Mouse (Mus musculus): ENCODE measurements around the gene Gpat3. TPM values are rescaled to one million over a fixed set of nuclear protein-coding genes. Genes with fewer than 3 reads are reported as not detected.

Gene Gpat3
- polyA plus RNA-seq, 1 experiment from 2014 or later, result 1.7 TPM

DNA sequence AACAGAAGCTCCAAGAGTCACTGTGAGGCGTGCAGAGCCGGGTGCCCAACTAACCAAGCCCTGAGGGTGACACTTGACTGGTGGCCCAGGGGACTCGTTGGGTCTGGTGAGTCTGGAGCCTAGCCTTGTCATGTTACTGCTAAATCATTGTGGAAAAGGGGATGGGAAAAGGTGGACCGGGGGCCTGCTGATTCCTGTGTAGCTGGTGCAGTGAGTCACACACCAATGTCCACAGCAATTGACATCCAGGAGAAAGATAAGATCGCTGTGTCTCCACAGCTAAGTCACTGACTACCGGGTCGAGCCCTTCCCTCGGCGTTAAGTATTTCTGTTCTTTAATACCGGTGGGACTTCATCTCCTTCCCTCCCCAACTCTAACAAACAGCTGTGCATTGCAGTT, 29.7 kb downstream of the Gpat3 start:
- WGBS, result 45% methylated on average over 10 of the region's 10 CpGs
- ATAC-seq (ENCODE audit: low FRiP score, low TSS enrichment), result 0 out of 2 replicates have a peak, but pooled peaks have one; percentile 49

DNA sequence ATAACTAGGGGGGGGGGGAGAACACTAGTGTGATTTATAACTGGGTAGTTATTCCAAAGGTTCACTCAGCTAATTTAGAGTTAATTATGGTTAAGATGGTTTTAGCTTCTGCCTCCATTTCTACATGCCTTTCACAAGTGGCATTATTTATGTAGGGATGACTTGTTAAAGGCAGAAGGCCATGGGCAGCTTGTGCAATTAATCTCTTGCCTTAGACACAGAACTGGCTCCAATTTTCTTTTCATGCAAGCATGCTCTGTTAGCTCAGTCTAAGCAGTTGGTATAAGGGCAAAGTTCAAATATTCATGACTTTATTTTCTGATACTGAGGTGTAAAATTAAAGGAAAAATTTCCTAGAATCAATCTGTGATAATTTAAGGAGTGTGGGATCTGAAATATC, 31.5 kb downstream of the Gpat3 start:
- no peak for ATAC-seq (ENCODE audit: low FRiP score, low TSS enrichment)
- peaks cover 7% of the 10 kb centered on the region; the same call in 1 of the 2 replicates for H3K4me1 ChIP-seq (ENCODE audit: insufficient read depth, low read length)
- no peak overlapping the region for H3K9ac ChIP-seq (replicated peaks; ENCODE audit: low read length)
- no peak overlapping the region for H3K4me2 ChIP-seq (replicated peaks; ENCODE audit: low read depth, low read length)
- H3K4me3 ChIP-seq (ENCODE audit: low read length), result no peak overlapping the region
- H3K27me3 ChIP-seq (ENCODE audit: insufficient read depth, low read length), result no peaks in the 10 kb centered on the region
- no peaks in the 10 kb centered on the region for H3K36me3 ChIP-seq (ENCODE audit: insufficient read depth, low read length)
- no peak overlapping the region for H3K27ac ChIP-seq (ENCODE audit: low read length)
- no peaks in the 10 kb centered on the region for H3K9me3 ChIP-seq (ENCODE audit: low read length)

More for the DNA sequence above, 29.7 kb downstream of the Gpat3 start:
- Histone ChIP-seq H3K4me1 (ENCODE audit: insufficient read depth, low read length) (peaks cover 7% of the 10 kb centered on the region; the same call in 1 of the 2 replicates), H3K27ac (ENCODE audit: low read length) (no peak overlapping the region), H3K36me3 (ENCODE audit: insufficient read depth, low read length) (no peaks in the 10 kb centered on the region), H3K27me3 (ENCODE audit: insufficient read depth, low read length) (no peaks in the 10 kb centered on the region), H3K4me2 (replicated peaks; ENCODE audit: low read depth, low read length) (no peak overlapping the region), H3K9me3 (ENCODE audit: low read length) (no peaks in the 10 kb centered on the region), H3K4me3 (ENCODE audit: low read length) (no peak overlapping the region), H3K9ac (replicated peaks; ENCODE audit: low read length) (no peak overlapping the region)

DNA sequence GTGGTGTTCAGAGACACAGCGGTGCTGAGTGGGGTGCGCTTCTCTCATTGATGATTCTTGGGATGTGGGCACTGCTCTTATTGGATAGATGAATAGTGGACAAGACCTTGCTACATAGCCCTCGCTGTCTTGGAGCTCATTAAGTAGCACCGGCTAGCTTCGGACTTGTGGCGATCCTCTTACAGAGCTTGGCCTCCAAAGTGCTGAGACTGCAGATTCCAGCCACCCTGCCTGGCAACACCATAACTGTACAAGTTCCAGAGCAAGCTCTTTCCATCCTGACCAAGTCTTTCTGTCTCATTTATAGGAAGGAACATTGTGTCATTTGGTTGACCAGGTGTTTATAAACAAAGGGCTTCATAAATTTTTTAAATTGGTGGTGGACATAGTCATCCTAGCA, 39.7 kb downstream of the Gpat3 start:
- no peak overlapping the region for H3K9ac ChIP-seq (replicated peaks; ENCODE audit: low read length)
- no peak for ATAC-seq (ENCODE audit: low FRiP score, low TSS enrichment)
- no peak overlapping the region for H3K4me3 ChIP-seq (ENCODE audit: low read length)
- WGBS, result 85% methylated on average over 6 of the region's 6 CpGs
- no peaks in the 10 kb centered on the region for H3K9me3 ChIP-seq (ENCODE audit: low read length)
- no peaks in the 10 kb centered on the region for H3K4me1 ChIP-seq (ENCODE audit: insufficient read depth, low read length)
- H3K27me3 ChIP-seq (ENCODE audit: insufficient read depth, low read length), result no peaks in the 10 kb centered on the region
- no peak overlapping the region for H3K27ac ChIP-seq (ENCODE audit: low read length)
- H3K4me2 ChIP-seq (replicated peaks; ENCODE audit: low read depth, low read length), result no peak overlapping the region
- H3K36me3 ChIP-seq (ENCODE audit: insufficient read depth, low read length), result no peaks in the 10 kb centered on the region

DNA sequence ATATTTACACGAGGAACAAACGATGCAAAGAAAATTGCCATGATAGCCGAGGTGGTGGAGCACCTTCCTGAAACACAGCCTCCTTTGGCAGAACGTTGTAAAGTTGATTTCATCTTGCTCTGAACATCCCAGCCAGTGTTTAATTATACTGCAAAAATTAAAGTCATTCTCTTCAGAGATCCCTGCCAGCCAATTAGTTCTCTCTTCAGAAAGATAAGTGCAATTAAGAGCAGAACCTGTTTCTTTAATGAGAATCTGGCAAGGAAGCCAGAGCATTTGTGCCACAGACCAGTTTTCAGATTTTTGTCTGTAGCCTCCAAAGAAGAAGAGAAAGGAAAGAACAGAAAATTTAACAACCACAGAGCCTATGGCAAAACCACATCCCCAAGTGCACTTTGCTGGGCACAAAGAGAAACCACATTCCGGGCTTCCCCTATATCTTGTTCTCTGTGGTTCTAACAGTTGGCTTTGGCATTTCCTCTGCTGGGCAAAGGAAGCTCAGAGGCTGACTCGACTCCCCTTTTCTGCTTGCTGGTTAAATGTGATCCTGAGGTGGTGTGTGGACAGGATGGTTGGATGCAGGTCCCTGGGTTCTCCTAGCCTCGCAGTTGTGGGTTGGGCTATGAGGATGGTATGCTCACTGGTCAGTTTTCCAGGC, 40.9 kb downstream of the Gpat3 start:
- 76% methylated on average over 7 of the region's 7 CpGs for WGBS
- Histone ChIP-seq H3K9ac (replicated peaks; ENCODE audit: low read length) (no peak overlapping the region), H3K4me2 (replicated peaks; ENCODE audit: low read depth, low read length) (no peak overlapping the region), H3K4me1 (ENCODE audit: insufficient read depth, low read length) (no peaks in the 10 kb centered on the region), H3K9me3 (ENCODE audit: low read length) (no peaks in the 10 kb centered on the region), H3K27ac (ENCODE audit: low read length) (no peak overlapping the region), H3K4me3 (ENCODE audit: low read length) (no peak overlapping the region), H3K36me3 (ENCODE audit: insufficient read depth, low read length) (no peaks in the 10 kb centered on the region), H3K27me3 (ENCODE audit: insufficient read depth, low read length) (no peaks in the 10 kb centered on the region)
- no peak for ATAC-seq (ENCODE audit: low FRiP score, low TSS enrichment)

GRCm38 (mm10) chr5:100896199-100896598, 50.7 kb downstream of the Gpat3 start:
- peak; percentile 74 for ATAC-seq (ENCODE audit: low FRiP score, low TSS enrichment)
- Histone ChIP-seq H3K9ac (replicated peaks; ENCODE audit: low read length) (no peak overlapping the region), H3K27ac (ENCODE audit: low read length) (no peak overlapping the region), H3K9me3 (ENCODE audit: low read length) (no peaks in the 10 kb centered on the region), H3K4me3 (ENCODE audit: low read length) (no peak overlapping the region), H3K36me3 (ENCODE audit: insufficient read depth, low read length) (no peaks in the 10 kb centered on the region), H3K4me1 (ENCODE audit: insufficient read depth, low read length) (no peaks in the 10 kb centered on the region), H3K4me2 (replicated peaks; ENCODE audit: low read depth, low read length) (no peak overlapping the region), H3K27me3 (ENCODE audit: insufficient read depth, low read length) (no peaks in the 10 kb centered on the region)
- WGBS, result 52% methylated on average over 10 of the region's 10 CpGs

DNA sequence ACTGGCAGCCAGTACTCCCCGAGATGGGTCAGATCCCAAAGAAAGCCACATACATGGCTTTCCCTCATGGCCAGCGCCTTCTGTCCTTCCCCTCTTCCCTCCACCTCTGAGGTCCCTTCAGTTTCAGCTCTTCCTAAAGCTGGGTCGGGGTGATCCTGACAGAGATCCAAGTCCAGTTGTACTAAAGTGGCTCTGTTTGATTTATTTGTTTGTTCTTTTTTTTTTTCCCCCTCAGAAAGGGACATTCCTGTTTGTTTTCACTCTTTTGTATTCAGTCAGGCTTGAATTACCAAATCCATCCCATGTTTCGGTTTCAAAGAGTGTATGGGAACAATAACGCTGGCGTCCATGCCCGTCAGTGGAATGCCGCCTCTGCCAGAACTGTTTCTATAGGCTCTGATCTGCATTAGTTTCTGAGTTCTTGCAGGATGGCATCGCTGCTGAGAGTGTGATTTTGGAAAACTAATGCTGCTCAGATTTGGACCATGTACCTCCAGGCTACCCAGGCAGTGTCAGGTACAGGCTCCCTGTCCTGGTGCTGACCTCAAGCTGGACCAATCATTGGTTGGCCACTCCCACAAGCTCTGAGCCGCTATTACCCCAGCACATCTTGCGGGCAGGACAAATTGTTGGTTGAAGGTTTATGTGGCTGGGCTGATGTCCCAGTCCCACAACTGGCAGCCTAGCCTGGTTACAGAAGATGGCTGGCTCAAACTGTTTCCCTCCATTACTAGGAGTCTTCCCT, 54.4 kb downstream of the Gpat3 start:
- Histone ChIP-seq H3K4me2 (replicated peaks; ENCODE audit: low read depth, low read length) (no peak overlapping the region), H3K27me3 (ENCODE audit: insufficient read depth, low read length) (no peaks in the 10 kb centered on the region), H3K9ac (replicated peaks; ENCODE audit: low read length) (no peak overlapping the region), H3K9me3 (ENCODE audit: low read length) (peaks cover 2% of the 10 kb centered on the region; the same call in 1 of the 2 replicates), H3K27ac (ENCODE audit: low read length) (no peak overlapping the region), H3K36me3 (ENCODE audit: insufficient read depth, low read length) (no peaks in the 10 kb centered on the region), H3K4me3 (ENCODE audit: low read length) (no peak overlapping the region), H3K4me1 (ENCODE audit: insufficient read depth, low read length) (no peaks in the 10 kb centered on the region)
- WGBS, result 77% methylated on average over 11 of the region's 11 CpGs
- ATAC-seq (ENCODE audit: low FRiP score, low TSS enrichment), result no peak

DNA sequence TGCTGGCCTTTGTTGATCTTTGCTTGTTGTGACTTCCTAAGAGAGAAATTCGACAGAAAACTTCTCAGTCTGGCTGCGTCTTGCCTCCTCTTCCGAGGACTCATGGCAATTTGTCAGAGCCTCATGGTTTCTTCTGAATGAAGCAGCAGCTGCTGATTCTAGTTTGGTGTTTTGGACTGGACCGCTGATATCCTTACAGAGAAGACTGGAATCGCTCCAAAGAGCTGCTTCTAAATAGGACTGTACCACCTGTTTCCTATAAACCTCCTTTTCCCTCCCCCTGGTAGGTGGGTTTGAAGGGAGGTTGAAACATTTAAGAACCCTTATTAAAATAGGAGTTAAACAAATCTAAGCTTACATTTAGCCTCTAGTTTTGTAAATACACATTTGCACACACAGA, 55.5 kb downstream of the Gpat3 start:
- 82% methylated on average over 5 of the region's 5 CpGs for WGBS
- no peak overlapping the region for H3K4me3 ChIP-seq (ENCODE audit: low read length)
- H3K4me2 ChIP-seq (replicated peaks; ENCODE audit: low read depth, low read length), result no peak overlapping the region
- peaks cover 2% of the 10 kb centered on the region; the same call in 1 of the 2 replicates for H3K9me3 ChIP-seq (ENCODE audit: low read length)
- H3K36me3 ChIP-seq (ENCODE audit: insufficient read depth, low read length), result no peaks in the 10 kb centered on the region
- H3K27me3 ChIP-seq (ENCODE audit: insufficient read depth, low read length), result no peaks in the 10 kb centered on the region
- no peak overlapping the region for H3K27ac ChIP-seq (ENCODE audit: low read length)
- no peaks in the 10 kb centered on the region for H3K4me1 ChIP-seq (ENCODE audit: insufficient read depth, low read length)
- no peak overlapping the region for H3K9ac ChIP-seq (replicated peaks; ENCODE audit: low read length)
- ATAC-seq (ENCODE audit: low FRiP score, low TSS enrichment), result no peak

- H3K4me1 ChIP-seq (ENCODE audit: insufficient read depth, low read length), result no peaks in the 10 kb centered on the region
- H3K4me2 ChIP-seq (replicated peaks; ENCODE audit: low read depth, low read length), result no peak overlapping the region
- no peaks in the 10 kb centered on the region for H3K9me3 ChIP-seq (ENCODE audit: low read length)
- H3K36me3 ChIP-seq (ENCODE audit: insufficient read depth, low read length), result no peaks in the 10 kb centered on the region
- no peak overlapping the region for H3K27ac ChIP-seq (ENCODE audit: low read length)
- H3K27me3 ChIP-seq (ENCODE audit: insufficient read depth, low read length), result no peaks in the 10 kb centered on the region
- WGBS, result 77% methylated on average over 7 of the region's 7 CpGs
- H3K9ac ChIP-seq (replicated peaks; ENCODE audit: low read length), result no peak overlapping the region
- no peak for ATAC-seq (ENCODE audit: low FRiP score, low TSS enrichment)
- no peak overlapping the region for H3K4me3 ChIP-seq (ENCODE audit: low read length)
These were observed 63.0 kb downstream of the Gpat3 start for GRCm38 (mm10) chr5:100908478-100908877.

DNA sequence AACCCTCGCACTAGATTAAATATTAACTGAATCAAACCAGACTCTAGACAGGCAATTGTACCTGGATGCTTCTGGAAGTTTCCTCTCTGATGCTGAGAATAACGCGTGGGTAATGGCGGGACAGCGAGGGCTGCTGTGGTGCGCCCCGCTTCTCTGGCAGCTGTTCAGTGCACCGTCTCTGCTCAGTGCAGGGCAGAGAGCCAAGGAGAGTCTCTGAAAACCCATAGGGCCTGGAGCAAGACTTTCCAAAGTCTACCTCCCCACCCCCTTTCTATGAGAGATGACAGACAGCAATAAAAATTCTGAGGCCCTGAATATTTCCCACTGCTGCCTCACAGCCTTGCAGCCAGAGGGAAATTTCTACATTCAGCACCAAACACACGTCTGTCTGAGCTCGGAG, 63.4 kb downstream of the Gpat3 start:
- Histone ChIP-seq H3K4me3 (ENCODE audit: low read length) (no peak overlapping the region), H3K27me3 (ENCODE audit: insufficient read depth, low read length) (no peaks in the 10 kb centered on the region), H3K9me3 (ENCODE audit: low read length) (no peaks in the 10 kb centered on the region), H3K9ac (replicated peaks; ENCODE audit: low read length) (no peak overlapping the region), H3K36me3 (ENCODE audit: insufficient read depth, low read length) (no peaks in the 10 kb centered on the region), H3K4me1 (ENCODE audit: insufficient read depth, low read length) (no peaks in the 10 kb centered on the region), H3K27ac (ENCODE audit: low read length) (no peak overlapping the region), H3K4me2 (replicated peaks; ENCODE audit: low read depth, low read length) (no peak overlapping the region)
- ATAC-seq (ENCODE audit: low FRiP score, low TSS enrichment), result no peak
- WGBS, result 63% methylated on average over 10 of the region's 10 CpGs

GRCm38 (mm10) chr5:100909691-100910090, 64.2 kb downstream of the Gpat3 start:
- no peaks in the 10 kb centered on the region for H3K9me3 ChIP-seq (ENCODE audit: low read length)
- H3K9ac ChIP-seq (replicated peaks; ENCODE audit: low read length), result no peak overlapping the region
- WGBS, result 80% methylated on average over 11 of the region's 11 CpGs
- no peak overlapping the region for H3K27ac ChIP-seq (ENCODE audit: low read length)
- no peaks in the 10 kb centered on the region for H3K36me3 ChIP-seq (ENCODE audit: insufficient read depth, low read length)
- no peak overlapping the region for H3K4me3 ChIP-seq (ENCODE audit: low read length)
- H3K4me2 ChIP-seq (replicated peaks; ENCODE audit: low read depth, low read length), result no peak overlapping the region
- no peaks in the 10 kb centered on the region for H3K27me3 ChIP-seq (ENCODE audit: insufficient read depth, low read length)
- H3K4me1 ChIP-seq (ENCODE audit: insufficient read depth, low read length), result no peaks in the 10 kb centered on the region
- ATAC-seq (ENCODE audit: low FRiP score, low TSS enrichment), result no peak

Measured in kidney, embryonic 16.5 days (tissue).